Mouse (Mus musculus) CH12.LX (cell line): ENCODE results near the gene Olfr62. TPM values are rescaled to one million over a fixed set of nuclear protein-coding genes. Genes with fewer than 3 reads are reported as not detected.
A peak's percentile ranks its signal among the peaks of the same experiment; 100 is the strongest.

Experiments used
- DNase-seq: peaks from one replicate; pipeline ENCODE4 v3.0.0-alpha.2; 2013; ENCODE audit errors: extremely low read depth
- H3K27ac ChIP-seq: 2 replicates; pipeline ENCODE4 v1.5.1; 2012; ENCODE audit warnings: low read depth, mild to moderate bottlenecking, control low read depth, moderate library complexity; ENCODE audit not compliant: insufficient read depth
- H3K27me3 ChIP-seq: replicated peaks from 2 replicates; pipeline ENCODE3; 2012; ENCODE audit warnings: inconsistent platforms
- H3K36me3 ChIP-seq, 2 experiments: replicated peaks in 1 of 2; 2 replicates each; pipeline versions ENCODE3 to v1.6.1; 2012; ENCODE audit warnings: inconsistent platforms in 1 of 2, low read length in 1 of 2, mild to moderate bottlenecking in 1 of 2, mixed read lengths in 1 of 2, moderate library complexity in 1 of 2; ENCODE audit not compliant: control insufficient read depth in 1 of 2, insufficient read depth in 1 of 2
- H3K4me1 ChIP-seq, 2 experiments: 2 replicates each; pipeline ENCODE4 v1.6.1; 2012; ENCODE audit warnings: inconsistent platforms in 1 of 2, moderate library complexity in 1 of 2; ENCODE audit not compliant: insufficient read depth in 2 of 2, control insufficient read depth in 1 of 2
- H3K4me2 ChIP-seq: 2 replicates; pipeline ENCODE4 v1.6.1; 2012; ENCODE audit warnings: low read depth, mild to moderate bottlenecking, control low read depth; ENCODE audit not compliant: poor library complexity, insufficient read depth, severe bottlenecking
- H3K4me3 ChIP-seq, 3 experiments: fragments of 150-350 bp in 1 of 3; sonication (generic) in 1 of 3; replicated peaks in 1 of 3; 2 replicates each; pipeline versions ENCODE3 to v1.5.1; 2011 to 2012; ENCODE audit warnings: low read depth in 2 of 3, low read length in 2 of 3, mild to moderate bottlenecking in 2 of 3, moderate library complexity in 2 of 3, control low read depth in 1 of 3, improper control_type of control experiment in 1 of 3, inconsistent platforms in 1 of 3, mixed read lengths in 1 of 3; ENCODE audit not compliant: poor library complexity in 1 of 3
- H3K79me2 ChIP-seq: replicated peaks from 2 replicates; pipeline ENCODE4 v1.6.1; 2012; ENCODE audit warnings: mild to moderate bottlenecking, moderate library complexity; ENCODE audit not compliant: control insufficient read depth, poor library complexity, insufficient read depth, severe bottlenecking; ENCODE audit errors: extremely low read depth
- H3K9ac ChIP-seq: 2 replicates; pipeline ENCODE4 v1.6.1; 2012; ENCODE audit warnings: low read depth, mild to moderate bottlenecking, control low read depth, moderate library complexity; ENCODE audit not compliant: insufficient read depth
- H3K9me3 ChIP-seq: replicated peaks from 2 replicates; pipeline ENCODE3; 2012; ENCODE audit warnings: low read length, inconsistent platforms, mixed read lengths
- BHLHE40 ChIP-seq: IDR thresholded peaks from 2 replicates; pipeline ENCODE4 v1.6.1; 2011; ENCODE audit warnings: mild to moderate bottlenecking, low read depth, low read length, improper control_type of control experiment
- CHD2 ChIP-seq: IDR thresholded peaks from 2 replicates; pipeline ENCODE4 v1.6.1; 2011; ENCODE audit warnings: low read length, improper control_type of control experiment
- CTCF ChIP-seq, 2 experiments: IDR thresholded peaks in 1 of 2; conservative IDR thresholded peaks in 1 of 2; 2 replicates each; pipeline ENCODE4 v1.5.1; 2011 to 2012; ENCODE audit warnings: low read depth in 2 of 2, low read length in 2 of 2, improper control_type of control experiment in 1 of 2, inconsistent platforms in 1 of 2, mild to moderate bottlenecking in 1 of 2, moderate library complexity in 1 of 2
- E2F4 ChIP-seq: IDR thresholded peaks from 2 replicates; pipeline ENCODE4 v1.6.1; 2011; ENCODE audit warnings: low read depth, low read length, improper control_type of control experiment; ENCODE audit not compliant: insufficient replicate concordance
- EP300 ChIP-seq: IDR thresholded peaks from 2 replicates; pipeline ENCODE4 v1.6.1; 2011; ENCODE audit warnings: low read length, improper control_type of control experiment
- ETS1 ChIP-seq: conservative IDR thresholded peaks from 2 replicates; pipeline ENCODE4 v1.6.1; 2012; ENCODE audit warnings: low read depth, mild to moderate bottlenecking, inconsistent platforms, low read length, improper control_type of control experiment, moderate library complexity
- GABPA ChIP-seq: IDR thresholded peaks from 2 replicates; pipeline ENCODE4 v1.6.1; 2012; ENCODE audit warnings: low read depth, low read length, improper control_type of control experiment, inconsistent platforms; ENCODE audit not compliant: insufficient replicate concordance
- MAFK ChIP-seq: IDR thresholded peaks from 2 replicates; pipeline ENCODE4 v1.6.1; 2011; ENCODE audit warnings: low read length, improper control_type of control experiment; ENCODE audit not compliant: insufficient replicate concordance
- MAX ChIP-seq: IDR thresholded peaks from 2 replicates; pipeline ENCODE4 v1.6.1; 2011; ENCODE audit warnings: low read length, improper control_type of control experiment
- MYC ChIP-seq: IDR thresholded peaks from 2 replicates; pipeline ENCODE4 v1.6.1; 2011; ENCODE audit warnings: low read depth, mild to moderate bottlenecking, improper control_type of control experiment, low read length
- POLR2AphosphoS2 ChIP-seq: IDR thresholded peaks from 2 replicates; pipeline ENCODE4 v1.6.1; 2011; ENCODE audit warnings: low read depth, low read length, improper control_type of control experiment
- TBP ChIP-seq: conservative IDR thresholded peaks from 2 replicates; pipeline ENCODE4 v1.6.1; 2011; ENCODE audit warnings: low read depth, low read length, improper control_type of control experiment
- USF1 ChIP-seq: IDR thresholded peaks from 2 replicates; pipeline ENCODE4 v1.6.1; 2014; ENCODE audit warnings: low read depth, mild to moderate bottlenecking, inconsistent platforms, low read length, improper control_type of control experiment
- USF2 ChIP-seq: conservative IDR thresholded peaks from 2 replicates; pipeline ENCODE4 v1.6.1; 2011; ENCODE audit warnings: low read depth, low read length, improper control_type of control experiment
- ZKSCAN1 ChIP-seq: IDR thresholded peaks from 2 replicates; pipeline ENCODE4 v1.6.1; 2012; ENCODE audit warnings: low read depth, inconsistent platforms, low read length, improper control_type of control experiment, borderline replicate concordance
- dilution Hi-C: fragments of 300-500 bp; cut with MboI; formaldehyde crosslinking; loops from 2 replicates; pipeline ENCODE4 v1.14.3; 2020; ENCODE audit warnings: low sequenced_read_pairs; ENCODE audit not compliant: extremely low pct_unique_long_range_greater_than_20kb, extremely low pct_ligation_motif_present
- in situ Hi-C: fragments of 300-500 bp; cut with MboI; formaldehyde crosslinking; loops from 3 replicates; pipeline ENCODE4 v1.14.3; 2019; ENCODE audit warnings: low sequenced_read_pairs, low pct_ligation_motif_present, low pct_unique_long_range_greater_than_20kb, mixed read lengths
- polyA plus RNA-seq: library from polyadenylated mRNA; unstranded; fragments of >175 nt; gene quantifications from 2 replicates; pipeline ENCODE4 v1.2.1, GENCODE M21; 2012; ENCODE audit warnings: low read depth; ENCODE audit not compliant: insufficient read length
- total RNA-seq, 2 experiments: library from RNA; depleted of rRNA; stranded (reverse); fragments of 300-350 nt in 1 of 2; fragments of >200 nt in 1 of 2; gene quantifications; 2 replicates each; pipeline ENCODE4 v1.2.3; 2012 to 2014

The Olfr62 gene
- total and polyA plus RNA-seq, 3 experiments = not detected

GRCm38 (mm10) chr4:118630261-118630660 lies 28.5 kb upstream of the Olfr62 start:
- DNase-seq = no peak
- Histone ChIP-seq H3K9me3 (no peaks in the 10 kb centered on the region), H3K27me3 (no peaks in the 10 kb centered on the region), H3K36me3 (peaks cover 33 to 72% of the 10 kb centered on the region in 2 experiments), H3K4me1 (no peaks in the 10 kb centered on the region), H3K79me2 (no peaks in the 10 kb centered on the region), H3K9ac (no peak overlapping the region), H3K27ac (no peak overlapping the region), H3K4me2 (no peak overlapping the region), H3K4me3 (no peak overlapping the region)
- no peak for TF ChIP-seq E2F4
- TF ChIP-seq CTCF (conservative IDR thresholded peaks at IDR 0.05 in 1 of 2, IDR thresholded peaks at IDR 0.05 in 1 of 2; ENCODE audit: low read depth in 2 of 2, low read length in 2 of 2) = no peak
- TF ChIP-seq MAX = no peak
- TF ChIP-seq GABPA = no peak
- no peak for TF ChIP-seq USF1
- no peak for TF ChIP-seq TBP
- TF ChIP-seq CHD2 = no peak
- TF ChIP-seq MYC = no peak
- TF ChIP-seq EP300 = no peak
- no peak for TF ChIP-seq ZKSCAN1
- no peak for TF ChIP-seq MAFK
- no peak for TF ChIP-seq USF2
- no peak for TF ChIP-seq POLR2AphosphoS2
- in situ Hi-C loops = no loop called here
- dilution Hi-C loops = no loop called here

- TF ChIP-seq ETS1 (no peak), BHLHE40 (0 out of 2 replicates have a peak, but pooled peaks have one; percentile 30)
- no peak overlapping the region for H3K4me2 ChIP-seq
- no peak overlapping the region for H3K4me3 ChIP-seq
- no peaks in the 10 kb centered on the region for H3K79me2 ChIP-seq
- dilution Hi-C loops = no loop called here
- H3K9ac ChIP-seq = no peak overlapping the region
- H3K36me3 ChIP-seq = no peaks in the 10 kb centered on the region
- no peaks in the 10 kb centered on the region for H3K4me1 ChIP-seq
- DNase-seq = no peak
- peaks cover 5% of the 10 kb centered on the region for H3K27me3 ChIP-seq
- H3K9me3 ChIP-seq = no peaks in the 10 kb centered on the region
- in situ Hi-C loops = loop anchor here (10.0 kb wide), 1 partner anchor 332 kb away; no protein-coding TSS in a partner anchor
- H3K27ac ChIP-seq = no peak overlapping the region
Measured at GRCm38 (mm10) chr4:118642346-118643190, 16.2 kb upstream of the Olfr62 start.
